Mouse (Mus musculus) stomach, postnatal 0 days (tissue): ENCODE measurements at regions not wholly inside any gene's neighbourhood (a gene's known extent, or its start where the extent isn't known, plus 50 kb on each side); places are given as distances from the start of the nearest gene placed in this dataset.

ENCODE experiments used
- ATAC-seq: fragments of 200-750 bp; cut with Nextera tagmentation; 2 replicates; pipeline ENCODE4 v1.8.0; 2017; ENCODE audit not compliant: low FRiP score, low TSS enrichment
- DNase-seq: peaks from one replicate; pipeline ENCODE4 v3.0.0-alpha.2; 2016; ENCODE audit warnings: low spot score
- H3K27ac ChIP-seq: fragments of 300-500 bp; sonication (generic); replicated peaks from 2 replicates; pipeline ENCODE4 v1.5.1; 2014; ENCODE audit warnings: mild to moderate bottlenecking, control low read depth
- H3K27me3 ChIP-seq: fragments of 300-500 bp; sonication (generic); 2 replicates; pipeline ENCODE4 v1.6.1; 2014; ENCODE audit warnings: low read length; ENCODE audit not compliant: control insufficient read depth, insufficient read depth
- H3K36me3 ChIP-seq: fragments of 300-500 bp; sonication (generic); 2 replicates; pipeline ENCODE4 v1.6.1; 2014; ENCODE audit warnings: low read length, mixed read lengths; ENCODE audit not compliant: control insufficient read depth, insufficient read depth
- H3K4me1 ChIP-seq: fragments of 300-500 bp; sonication (generic); replicated peaks from 2 replicates; pipeline ENCODE4 v1.6.1; 2014; ENCODE audit warnings: antibody characterized with exemption; ENCODE audit not compliant: control insufficient read depth, insufficient read depth
- H3K4me2 ChIP-seq: fragments of 300-500 bp; sonication (generic); replicated peaks from 2 replicates; pipeline ENCODE4 v1.6.1; 2014; ENCODE audit warnings: low read depth, mild to moderate bottlenecking, control low read depth, moderate library complexity
- H3K4me3 ChIP-seq: fragments of 300-500 bp; sonication (generic); 2 replicates; pipeline ENCODE4 v1.5.1; 2014; ENCODE audit warnings: low read depth, low read length, control low read depth
- H3K9ac ChIP-seq: fragments of 300-500 bp; sonication (generic); 2 replicates; pipeline ENCODE4 v1.6.1; 2014; ENCODE audit warnings: mild to moderate bottlenecking, low read length, control low read depth, mixed read lengths
- H3K9me3 ChIP-seq: fragments of 300-500 bp; sonication (generic); 2 replicates; pipeline ENCODE4 v1.6.1; 2016; ENCODE audit warnings: low read length; ENCODE audit not compliant: control insufficient read depth
- CTCF ChIP-seq: IDR thresholded peaks from 2 replicates; pipeline ENCODE4 v1.5.1; 2016; ENCODE audit warnings: antibody characterized with exemption, low read depth, mild to moderate bottlenecking, moderate library complexity
- EP300 ChIP-seq: optimal IDR thresholded peaks from 2 replicates; pipeline ENCODE3; 2016; ENCODE audit warnings: antibody characterized with exemption
- WGBS: fragments of 180-500 bp; shearing (Covaris S2); extraction: QIAGEN DNeasy Blood & Tissue Kit; methylation state at CpG from one replicate; pipeline ENCODE4 v1.1.7; 2014; 5-methylcytosine and 5-hydroxymethylcytosine counted together

DNA sequence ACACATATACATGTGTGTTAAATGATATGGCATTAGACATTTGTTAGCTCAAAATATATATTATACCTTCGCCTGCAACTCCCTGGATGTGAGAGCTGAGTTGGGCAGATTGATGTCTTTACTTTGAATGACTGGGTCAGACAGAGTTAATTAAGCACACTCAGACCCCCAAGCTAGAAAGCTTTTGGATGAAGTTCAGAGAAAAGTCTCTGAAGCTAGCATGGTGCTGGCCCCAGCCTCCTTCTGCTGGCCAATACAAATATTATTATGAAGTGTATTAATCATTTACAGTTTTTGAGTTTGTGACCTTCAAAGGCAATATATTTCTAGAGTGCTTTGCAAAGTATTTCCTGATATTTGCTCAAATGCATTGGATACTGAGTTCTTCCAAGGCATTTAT, 1753.3 kb downstream of the Efna5 start:
- DNase-seq (no peak), ATAC-seq (no peak)
- Histone ChIP-seq H3K9ac (no peak overlapping the region), H3K4me3 (no peak overlapping the region), H3K27ac (no peak overlapping the region), H3K4me1 (no peaks in the 10 kb centered on the region), H3K4me2 (no peak overlapping the region), H3K36me3 (no peaks in the 10 kb centered on the region), H3K27me3 (no peaks in the 10 kb centered on the region), H3K9me3 (no peaks in the 10 kb centered on the region)
- WGBS = 51% methylated on average over 1 of the region's 1 CpGs
- TF ChIP-seq EP300 = no peak

GRCm38 (mm10) chr17:61106302-61106701, 1774.8 kb downstream of the Efna5 start:
- H3K36me3 ChIP-seq = no peaks in the 10 kb centered on the region
- TF ChIP-seq CTCF (no peak), EP300 (no peak)
- WGBS = 48% methylated on average over 1 of the region's 1 CpGs
- H3K9ac ChIP-seq = no peak overlapping the region
- no peak overlapping the region for H3K27ac ChIP-seq
- H3K4me3 ChIP-seq = no peak overlapping the region
- no peak overlapping the region for H3K4me2 ChIP-seq
- ATAC-seq = no peak
- no peaks in the 10 kb centered on the region for H3K27me3 ChIP-seq
- no peaks in the 10 kb centered on the region for H3K4me1 ChIP-seq
- H3K9me3 ChIP-seq = no peaks in the 10 kb centered on the region
- no peak for DNase-seq

GRCm38 (mm10) chr17:61060450-61060849, 1820.7 kb downstream of the Efna5 start:
- 82% methylated on average over 5 of the region's 5 CpGs for WGBS
- H3K36me3 ChIP-seq = no peaks in the 10 kb centered on the region
- no peaks in the 10 kb centered on the region for H3K4me1 ChIP-seq
- H3K27ac ChIP-seq = no peak overlapping the region
- ATAC-seq (no peak), DNase-seq (no peak)
- TF ChIP-seq EP300 (no peak), CTCF (no peak)
- H3K4me2 ChIP-seq = no peak overlapping the region
- H3K27me3 ChIP-seq = no peaks in the 10 kb centered on the region
- H3K4me3 ChIP-seq = no peak overlapping the region
- H3K9me3 ChIP-seq = no peaks in the 10 kb centered on the region
- H3K9ac ChIP-seq = no peak overlapping the region

- no peak overlapping the region for H3K9ac ChIP-seq
- H3K4me3 ChIP-seq = no peak overlapping the region
- H3K4me2 ChIP-seq = no peak overlapping the region
- DNase-seq (no peak), ATAC-seq (no peak)
- no peaks in the 10 kb centered on the region for H3K27me3 ChIP-seq
- H3K36me3 ChIP-seq = no peaks in the 10 kb centered on the region
- no peaks in the 10 kb centered on the region for H3K9me3 ChIP-seq
- TF ChIP-seq CTCF (no peak), EP300 (no peak)
- 94% methylated on average over 2 of the region's 2 CpGs for WGBS
- H3K4me1 ChIP-seq = no peaks in the 10 kb centered on the region
- H3K27ac ChIP-seq = no peak overlapping the region
These were observed 1822.6 kb downstream of the Efna5 start for GRCm38 (mm10) chr17:61058471-61058870.

GRCm38 (mm10) chr17:61033544-61034251, 1847.4 kb downstream of the Efna5 start:
- TF ChIP-seq EP300 (no peak), CTCF (no peak)
- WGBS = 81% methylated on average over 4 of the region's 4 CpGs
- H3K4me1 ChIP-seq = no peaks in the 10 kb centered on the region
- ATAC-seq (no peak), DNase-seq (no peak)
- H3K27ac ChIP-seq = no peak overlapping the region
- H3K4me3 ChIP-seq = no peak overlapping the region
- no peak overlapping the region for H3K9ac ChIP-seq
- H3K27me3 ChIP-seq = no peaks in the 10 kb centered on the region
- no peaks in the 10 kb centered on the region for H3K36me3 ChIP-seq
- no peak overlapping the region for H3K4me2 ChIP-seq
- no peaks in the 10 kb centered on the region for H3K9me3 ChIP-seq

DNA sequence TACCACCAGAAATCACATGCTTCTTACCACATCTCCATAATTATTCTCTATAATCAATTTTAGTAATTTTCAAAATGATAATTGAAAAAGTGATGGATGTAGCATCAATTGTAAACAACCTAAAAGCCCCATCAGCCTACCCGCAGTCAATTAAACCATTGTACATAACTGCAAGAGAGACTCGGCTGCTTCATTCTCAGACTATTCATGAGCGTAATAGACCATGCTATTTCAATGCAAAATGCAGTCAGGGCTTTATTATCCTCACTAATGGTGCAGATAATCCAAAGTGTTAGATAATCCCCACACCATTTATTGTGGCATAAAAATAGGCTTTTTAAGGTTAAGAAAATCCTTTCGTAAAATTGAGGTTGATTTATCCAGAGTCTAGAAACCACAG, 1862.5 kb downstream of the Efna5 start:
- no peaks in the 10 kb centered on the region for H3K36me3 ChIP-seq
- TF ChIP-seq EP300 = no peak
- no peak for TF ChIP-seq CTCF
- no peak overlapping the region for H3K9ac ChIP-seq
- no peaks in the 10 kb centered on the region for H3K27me3 ChIP-seq
- 86% methylated on average over 4 of the region's 4 CpGs for WGBS
- no peak overlapping the region for H3K4me2 ChIP-seq
- H3K9me3 ChIP-seq = no peaks in the 10 kb centered on the region
- no peak for DNase-seq
- no peak for ATAC-seq
- no peak overlapping the region for H3K27ac ChIP-seq
- no peaks in the 10 kb centered on the region for H3K4me1 ChIP-seq
- H3K4me3 ChIP-seq = no peak overlapping the region
